In the genomic region with DNA sequence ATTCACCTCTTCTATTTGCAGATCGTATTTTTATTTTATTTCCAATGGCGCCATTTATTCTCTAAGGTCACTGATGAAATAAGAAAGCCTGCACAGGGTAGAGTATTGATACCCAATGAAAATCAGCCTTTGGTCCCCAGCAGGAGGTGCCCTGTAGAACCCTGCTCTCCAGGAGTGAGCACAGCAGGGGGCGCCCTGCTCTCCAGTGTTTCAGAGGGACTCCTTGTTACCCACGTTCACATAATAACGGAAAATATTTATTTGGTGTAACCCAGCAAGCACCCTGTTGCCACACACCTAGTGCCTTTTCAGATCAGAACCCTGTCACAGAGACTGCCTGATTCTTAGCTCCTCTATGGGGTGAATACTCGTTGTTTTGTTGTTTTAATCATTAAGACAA, we compare ENCODE assay signal across 9 mouse cellular contexts. TPM values are rescaled to one million over a fixed set of nuclear protein-coding genes. Genes with fewer than 3 reads are reported as not detected.
A peak's percentile ranks its signal among the peaks of the same experiment; 100 is the strongest.
DNase-seq lines count a peak whose midpoint lies in the region; ATAC-seq and TF ChIP-seq lines count a peak whose summit lies in the region.
"Had no signal": no experiment of that assay in that cellular context is flagged by ENCODE, and none has a peak within 500 bp of the region (broad histone marks: within the 10 kb centered on the region; RNA-seq: fewer than 3 reads in every experiment).

No protein-coding gene starts in this region.

- 34% methylated on average over 6 of the region's 6 CpGs for WGBS in midbrain, embryonic 12.5 days
- WGBS in midbrain, embryonic 15.5 days: 41% methylated on average over 6 of the region's 6 CpGs
- WGBS in forebrain, embryonic 14.5 days: 38% methylated on average over 6 of the region's 6 CpGs
- WGBS in hindbrain, postnatal 0 days: 45% methylated on average over 6 of the region's 6 CpGs
- WGBS in limb, embryonic 14.5 days: 38% methylated on average over 6 of the region's 6 CpGs

- peak overlapping the region; percentile 42; the same call in 1 of the 2 replicates for H3K27ac ChIP-seq in midbrain, embryonic 12.5 days (replicated peaks)
- H3K27ac ChIP-seq in midbrain, embryonic 15.5 days: no peak overlapping the region
- H3K27ac ChIP-seq in forebrain, embryonic 14.5 days (ENCODE audit: low read depth, low read length): no peak overlapping the region
- 0 out of 2 replicates have a peak overlapping the region, but pooled peaks have one; percentile 34 for H3K27ac ChIP-seq in hindbrain, postnatal 0 days
- peak overlapping the region; percentile 48; the same call in 1 of the 2 replicates for H3K27ac ChIP-seq in limb, embryonic 14.5 days (replicated peaks; ENCODE audit: low read depth, low read length)

- TF ChIP-seq POLR2A in limb, embryonic 14.5 days (IDR thresholded peaks at IDR 0.05; ENCODE audit: borderline replicate concordance, extremely low read depth, insufficient read depth, insufficient read length): no peak

- ATAC-seq in midbrain, embryonic 12.5 days (ENCODE audit: low FRiP score, low read depth): no peak
- no peak for ATAC-seq in midbrain, embryonic 15.5 days (replicated peaks)
- ATAC-seq in forebrain, embryonic 14.5 days: no peak
- ATAC-seq in hindbrain, postnatal 0 days: no peak
- ATAC-seq in limb, embryonic 14.5 days (ENCODE audit: low FRiP score, low read depth): no peak
- peak; percentile 25; the same call in 1 of the 2 replicates for ATAC-seq in monocyte, adult 5-6 weeks (replicated peaks; ENCODE audit: insufficient number of reproducible peaks, low FRiP score, low TSS enrichment, poor library complexity, severe bottlenecking)

- no peaks in the 10 kb centered on the region for H3K36me3 ChIP-seq in midbrain, embryonic 12.5 days
- H3K36me3 ChIP-seq in midbrain, embryonic 15.5 days (replicated peaks): no peaks in the 10 kb centered on the region
- H3K36me3 ChIP-seq in forebrain, embryonic 14.5 days (ENCODE audit: control insufficient read depth, insufficient read depth, low read length): peaks cover 8% of the 10 kb centered on the region; the same call in 1 of the 2 replicates
- H3K36me3 ChIP-seq in hindbrain, postnatal 0 days (ENCODE audit: insufficient read depth, low read length): no peaks in the 10 kb centered on the region
- H3K36me3 ChIP-seq in limb, embryonic 14.5 days (ENCODE audit: control insufficient read depth, insufficient read depth, low read length): peaks cover 7% of the 10 kb centered on the region

- TF ChIP-seq CTCF in hindbrain, postnatal 0 days (IDR thresholded peaks at IDR 0.05; ENCODE audit: low read depth): peak; percentile 46

- H3K27me3 ChIP-seq in midbrain, embryonic 12.5 days: 0 out of 2 replicates have a peak, but pooled peaks cover 5% of the 10 kb centered on the region
- no peaks in the 10 kb centered on the region for H3K27me3 ChIP-seq in midbrain, embryonic 15.5 days (replicated peaks)
- no peaks in the 10 kb centered on the region for H3K27me3 ChIP-seq in forebrain, embryonic 14.5 days (replicated peaks; ENCODE audit: control insufficient read depth, insufficient read depth, low read length)
- no peaks in the 10 kb centered on the region for H3K27me3 ChIP-seq in hindbrain, postnatal 0 days (ENCODE audit: insufficient read depth, low read length)
- no peaks in the 10 kb centered on the region for H3K27me3 ChIP-seq in limb, embryonic 14.5 days (ENCODE audit: control insufficient read depth, insufficient read depth, low read length)
- H3K27me3 ChIP-seq: megakaryocyte, embryonic 14.5 days had no signal

- DNase-seq in adrenal gland, postnatal 25 days: peak; percentile 83
- DNase-seq in forebrain, embryonic 14.5 days (ENCODE audit: low spot score): peak; percentile 54
- no peak for DNase-seq in hindbrain, postnatal 0 days (ENCODE audit: low spot score)
- DNase-seq in limb, embryonic 14.5 days (ENCODE audit: low spot score): peak; percentile 66
- DNase-seq in thymus, adult 18-20 months: peak; percentile 70 to 73

- H3K4me1 ChIP-seq in midbrain, embryonic 12.5 days: peaks cover 41% of the 10 kb centered on the region
- peaks cover 50% of the 10 kb centered on the region for H3K4me1 ChIP-seq in midbrain, embryonic 15.5 days
- peaks cover 26% of the 10 kb centered on the region for H3K4me1 ChIP-seq in forebrain, embryonic 14.5 days (ENCODE audit: control insufficient read depth, insufficient read depth, low read length)
- peaks cover 25% of the 10 kb centered on the region for H3K4me1 ChIP-seq in hindbrain, postnatal 0 days (ENCODE audit: insufficient read depth, low read length)
- H3K4me1 ChIP-seq in limb, embryonic 14.5 days (ENCODE audit: control insufficient read depth, insufficient read depth, low read length): peaks cover 34% of the 10 kb centered on the region

- H3K4me2 ChIP-seq in midbrain, embryonic 12.5 days (replicated peaks): no peak overlapping the region
- no peak overlapping the region for H3K4me2 ChIP-seq in midbrain, embryonic 15.5 days
- no peak overlapping the region for H3K4me2 ChIP-seq in forebrain, embryonic 14.5 days (ENCODE audit: low read length)
- H3K4me2 ChIP-seq in hindbrain, postnatal 0 days (ENCODE audit: low read depth, low read length): no peak overlapping the region
- H3K4me2 ChIP-seq in limb, embryonic 14.5 days (replicated peaks; ENCODE audit: low read depth, low read length, severe bottlenecking): no peak overlapping the region

- H3K9me3 ChIP-seq in midbrain, embryonic 12.5 days: no peaks in the 10 kb centered on the region
- no peaks in the 10 kb centered on the region for H3K9me3 ChIP-seq in midbrain, embryonic 15.5 days
- no peaks in the 10 kb centered on the region for H3K9me3 ChIP-seq in forebrain, embryonic 14.5 days (replicated peaks; ENCODE audit: control insufficient read depth, low read length)
- H3K9me3 ChIP-seq in hindbrain, postnatal 0 days (ENCODE audit: low read length): no peaks in the 10 kb centered on the region
- H3K9me3 ChIP-seq in limb, embryonic 14.5 days (ENCODE audit: control insufficient read depth, low read length): no peaks in the 10 kb centered on the region

- no peak overlapping the region for H3K4me3 ChIP-seq in midbrain, embryonic 12.5 days
- no peak overlapping the region for H3K4me3 ChIP-seq in midbrain, embryonic 15.5 days
- H3K4me3 ChIP-seq in forebrain, embryonic 14.5 days (ENCODE audit: low read depth, low read length): no peak overlapping the region
- H3K4me3 ChIP-seq in hindbrain, postnatal 0 days (ENCODE audit: low read length): no peak overlapping the region
- H3K4me3 ChIP-seq in limb, embryonic 14.5 days (replicated peaks; ENCODE audit: low read length): no peak overlapping the region

- H3K9ac ChIP-seq in midbrain, embryonic 12.5 days (replicated peaks): no peak overlapping the region
- H3K9ac ChIP-seq in midbrain, embryonic 15.5 days: no peak overlapping the region
- H3K9ac ChIP-seq in forebrain, embryonic 14.5 days (ENCODE audit: low read length): no peak overlapping the region
- H3K9ac ChIP-seq in hindbrain, postnatal 0 days (replicated peaks; ENCODE audit: low read length): no peak overlapping the region
- H3K9ac ChIP-seq in limb, embryonic 14.5 days (ENCODE audit: low read depth, low read length, severe bottlenecking): no peak overlapping the region

RNA-seq across cellular contexts. Expression of gene Irf2bp2, which starts 11.3 kb away (rescaled TPM):
- polyA plus RNA-seq in midbrain, embryonic 12.5 days (2016; fragmentation: Nextera tagmentation; extraction: Ambion mirVana): 7.5 and 7.7 TPM in 2 replicates
- 9.7 and 10.0 TPM in 2 replicates for polyA plus RNA-seq in midbrain, embryonic 15.5 days (2015; fragmentation: Nextera tagmentation; extraction: Ambion mirVana)
- total RNA-seq in adrenal gland, postnatal 25 days (2021): 81.3 and 82.6 TPM in 2 replicates
- 7.9 and 8.3 TPM in 2 replicates for polyA plus RNA-seq in forebrain, embryonic 14.5 days (2014; fragmentation: Nextera tagmentation; extraction: Ambion mirVana)
- total RNA-seq in hindbrain, postnatal 0 days (2014; rRNA removed): 91.5 and 99.1 TPM in 2 replicates
- polyA plus RNA-seq in hindbrain, postnatal 0 days (2015; fragmentation: Nextera tagmentation; extraction: Ambion mirVana): 10.2 and 11.4 TPM in 2 replicates
- polyA plus RNA-seq in limb, embryonic 14.5 days (2012; rRNA removed): 44.5 and 58.6 TPM in 2 replicates
- 10.0 and 10.1 TPM in 2 replicates for polyA plus RNA-seq in limb, embryonic 14.5 days (2014; fragmentation: Nextera tagmentation; extraction: Ambion mirVana)
- 41.2 to 53.3 TPM (median 48.5 TPM) in 3 replicates for total RNA-seq in monocyte, adult 5-6 weeks (2017)

Comparison
In these comparisons a context has a peak if more than half of its experiments do, and no peak if none do; other contexts are left out.
1. H3K27ac ChIP-seq: peak in midbrain, embryonic 12.5 days (single experiment), hindbrain, postnatal 0 days (single experiment) and limb, embryonic 14.5 days (single experiment); none in midbrain, embryonic 15.5 days (single experiment) and forebrain, embryonic 14.5 days (single experiment).